Mouse (Mus musculus): ENCODE results near the gene Tm6sf1. TPM values are rescaled to one million over a fixed set of nuclear protein-coding genes. Genes with fewer than 3 reads are reported as not detected.

Tm6sf1 gene
- polyA plus RNA-seq, 1 experiment from 2014 or later = 6.9 TPM

Other genes starting within 250 kb of the Tm6sf1 start
- gene Homer2, start 151.5 kb upstream of the Tm6sf1 start, polyA plus RNA-seq (2015; fragmentation: Nextera tagmentation; extraction: Ambion mirVana) = 5.7 and 6.3 TPM in 2 replicates
- gene Ramac, start 96.1 kb upstream of the Tm6sf1 start, polyA plus RNA-seq (2015; fragmentation: Nextera tagmentation; extraction: Ambion mirVana) = 68.9 and 84.2 TPM in 2 replicates
- 30.0 and 30.2 TPM in 2 replicates for gene 3110040N11Rik, start 69.5 kb upstream of the Tm6sf1 start, polyA plus RNA-seq (2015; fragmentation: Nextera tagmentation; extraction: Ambion mirVana)
- gene Btbd1, start 29.6 kb upstream of the Tm6sf1 start, polyA plus RNA-seq (2015; fragmentation: Nextera tagmentation; extraction: Ambion mirVana) = 24.0 and 25.3 TPM in 2 replicates
- gene Gm10160, start 3.2 kb upstream of the Tm6sf1 start, polyA plus RNA-seq (2015; fragmentation: Nextera tagmentation; extraction: Ambion mirVana) = not detected in 2 replicates
- 0.66 and 0.71 TPM in 2 replicates for gene Hdgfl3, start 75.5 kb downstream of the Tm6sf1 start, polyA plus RNA-seq (2015; fragmentation: Nextera tagmentation; extraction: Ambion mirVana)
- gene Bnc1, start 133.3 kb downstream of the Tm6sf1 start, polyA plus RNA-seq (2015; fragmentation: Nextera tagmentation; extraction: Ambion mirVana) = 0.62 and 0.80 TPM in 2 replicates